Mouse (Mus musculus) ES-E14 (cell line): Measurements from ENCODE around the gene Ntrk2.

Experiments
- ZC3H11A ChIP-seq: IDR thresholded peaks from 2 replicates; pipeline ENCODE4 v1.6.1; 2012; ENCODE audit warnings: low read depth, mild to moderate bottlenecking, inconsistent platforms, low read length, borderline replicate concordance
- ZNF384 ChIP-seq: IDR thresholded peaks from 2 replicates; pipeline ENCODE4 v1.6.1; 2012; ENCODE audit warnings: low read depth, low read length, inconsistent platforms

GRCm38 (mm10) chr13:59092045-59092857 is 285.9 kb downstream of the Ntrk2 start:
- TF ChIP-seq ZNF384 (no peak), ZC3H11A (no peak)
